Mouse (Mus musculus) fibroblast of lung, adult 2 months (primary cell): ENCODE results near the gene Wdr34.

Source experiments
- DNase-seq: peaks from one replicate; pipeline ENCODE4 v3.0.0-alpha.2; 2011; ENCODE audit warnings: low read depth

Wdr34 gene

GRCm38 (mm10) chr2:30048699-30049388, at the start of gene Wdr34:
Gene Wdr34, minus strand, starts transcription at chr2:30048881.
- peak; percentile 79 for DNase-seq

DNA sequence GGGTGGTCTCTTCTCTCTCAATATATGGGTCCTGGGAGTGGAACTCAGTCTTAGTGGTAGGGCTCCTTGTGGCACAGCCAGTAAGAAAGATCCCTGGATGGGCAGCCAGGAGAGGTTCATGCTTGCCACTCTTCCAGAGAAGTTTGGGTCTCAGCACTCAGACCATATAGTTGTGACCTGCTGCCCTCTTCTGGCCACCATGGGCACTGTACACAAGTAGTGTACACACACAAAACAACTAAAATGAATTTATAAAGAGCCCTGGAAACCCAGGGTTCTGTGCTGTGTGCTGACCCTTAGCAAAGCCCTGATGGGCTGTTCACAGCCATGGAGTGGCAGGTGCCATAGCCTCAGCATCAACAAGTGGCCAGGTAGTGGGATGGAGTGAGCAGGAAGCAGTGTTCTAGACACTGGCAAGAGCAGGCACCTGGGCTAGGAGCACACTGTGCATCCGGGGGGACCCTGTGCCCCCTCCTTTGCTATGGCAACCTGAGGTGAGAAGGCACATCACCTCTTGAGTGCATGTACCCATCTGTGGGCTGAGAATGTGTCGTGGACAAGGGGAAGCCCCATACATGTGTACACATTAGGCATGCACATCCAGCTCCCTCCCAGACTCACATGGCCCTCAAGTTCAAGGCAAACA, 47.3 kb upstream of the Wdr34 start:
- no peak for DNase-seq

DNA sequence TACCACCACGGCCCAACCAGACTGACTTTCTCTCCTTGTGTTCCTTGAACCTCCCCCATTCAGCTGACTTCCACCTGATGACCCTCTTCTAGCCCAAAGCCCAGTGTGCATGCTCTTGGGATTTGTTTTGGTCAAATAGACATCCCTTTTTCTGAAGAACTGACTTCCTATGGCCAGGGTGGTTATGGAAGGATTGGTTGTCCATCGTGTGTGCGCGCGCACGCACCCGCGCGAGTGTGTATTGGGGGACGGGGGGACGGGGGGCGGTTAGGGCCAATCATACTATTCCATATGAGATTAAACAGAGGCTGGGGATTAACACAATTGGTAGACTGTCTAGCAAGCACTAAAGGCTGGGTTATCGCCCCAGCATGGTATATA, 45.5 kb upstream of the Wdr34 start:
- DNase-seq: no peak

DNA sequence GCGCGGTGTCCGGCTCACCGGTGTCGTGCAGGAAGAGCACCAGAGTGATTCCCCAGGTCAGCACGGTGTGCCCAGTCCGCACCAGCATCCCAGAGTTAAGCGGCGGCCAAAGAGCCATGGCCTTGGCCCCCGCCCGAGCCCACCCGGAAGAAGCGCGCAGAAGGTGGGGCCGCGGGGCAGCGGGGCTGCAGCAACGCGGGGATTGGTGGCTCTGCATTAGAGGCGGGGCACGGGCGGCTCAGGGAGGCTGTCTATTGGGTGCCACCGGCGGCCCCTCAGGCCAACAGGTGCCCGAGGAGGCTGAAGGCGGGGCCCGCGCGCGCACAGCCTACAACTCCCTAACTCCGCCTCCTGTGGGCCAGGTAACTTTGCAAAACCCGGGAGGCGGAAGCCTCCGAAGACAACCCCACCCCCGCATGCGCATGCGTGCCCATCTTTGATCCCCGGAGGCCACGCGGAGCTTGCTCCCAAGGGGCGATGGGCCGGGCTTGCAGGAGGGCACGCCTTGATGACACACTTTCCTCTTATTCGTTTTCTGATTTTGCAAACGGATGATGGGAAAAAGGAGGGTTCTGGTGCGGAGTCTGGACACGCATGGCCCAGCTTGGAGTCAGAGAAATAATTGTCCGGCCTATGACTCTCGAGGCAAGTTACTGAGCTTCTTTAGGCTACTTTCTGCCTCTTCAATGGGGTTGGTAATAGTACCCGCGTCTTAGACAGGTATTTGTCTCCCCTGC, 45.0 kb upstream of the Wdr34 start, which contains the start of gene Zdhhc12:
TSS of gene Zdhhc12 (minus strand) at position 178 of the 737 bp plus-strand sequence.
- DNase-seq: peak; percentile 87

- no peak for DNase-seq
These were observed 43.7 kb upstream of the Wdr34 start for GRCm38 (mm10) chr2:30092280-30092918.

DNA sequence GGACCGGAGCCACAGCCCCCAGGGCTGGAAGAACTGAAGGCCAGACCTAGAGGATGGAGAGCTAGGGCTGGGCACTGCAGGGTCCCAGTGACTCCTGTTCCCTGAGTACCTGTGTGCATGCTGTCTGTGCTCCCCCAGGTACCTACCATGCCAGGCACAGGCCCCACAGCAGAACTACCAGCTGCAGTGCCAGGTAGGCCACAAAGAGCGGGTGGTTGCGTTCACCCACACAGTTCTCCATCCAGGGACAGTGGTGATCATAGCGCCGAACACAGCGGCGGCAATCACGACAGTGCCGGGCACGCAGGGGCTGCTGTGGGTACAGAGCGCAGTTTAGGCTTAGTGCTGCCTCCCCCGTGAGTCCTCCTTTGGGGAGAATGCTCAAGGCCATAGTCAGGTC, 42.8 kb upstream of the Wdr34 start:
- DNase-seq: no peak

DNA sequence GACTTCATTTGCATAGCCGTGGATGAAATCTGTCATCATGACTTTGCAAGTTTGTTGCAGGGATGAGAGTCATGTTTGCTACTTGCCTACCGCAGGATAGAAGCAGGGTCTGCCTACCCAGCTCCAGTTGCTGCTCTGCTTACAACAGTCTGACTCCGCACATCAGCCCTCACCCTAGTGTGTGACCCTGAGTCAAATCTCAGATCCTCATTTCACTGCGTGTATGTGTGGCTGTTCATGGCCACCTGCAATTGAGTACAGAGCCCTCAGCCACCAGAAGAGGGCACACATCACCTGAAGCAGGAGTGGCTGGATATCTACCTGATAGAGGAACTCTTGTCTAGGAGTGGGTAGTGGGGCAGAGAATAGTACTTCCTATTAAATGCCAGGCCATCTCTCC, 38.6 kb upstream of the Wdr34 start:
- no peak for DNase-seq

GRCm38 (mm10) chr2:30084632-30085031, 36.0 kb upstream of the Wdr34 start:
- DNase-seq: no peak

DNA sequence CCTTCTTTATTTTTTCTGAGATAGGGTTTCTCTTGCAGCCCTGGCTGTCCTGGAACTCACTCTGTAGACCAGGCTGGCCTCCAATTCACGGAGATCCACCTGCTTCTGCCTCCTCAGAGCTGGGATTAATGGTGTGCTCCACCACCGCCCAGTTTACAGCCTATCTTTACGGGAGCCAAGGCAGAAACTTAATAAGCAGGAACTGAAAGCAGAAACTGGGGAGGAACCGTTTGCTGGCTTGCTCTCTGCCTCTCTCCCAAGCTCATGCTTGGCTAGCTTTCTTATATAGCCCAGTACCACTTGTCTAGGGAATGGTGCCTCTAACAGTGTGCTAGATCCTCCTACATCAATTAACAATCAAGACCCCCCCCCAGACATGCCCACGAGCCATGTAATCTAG, 35.4 kb upstream of the Wdr34 start:
- DNase-seq: no peak

DNA sequence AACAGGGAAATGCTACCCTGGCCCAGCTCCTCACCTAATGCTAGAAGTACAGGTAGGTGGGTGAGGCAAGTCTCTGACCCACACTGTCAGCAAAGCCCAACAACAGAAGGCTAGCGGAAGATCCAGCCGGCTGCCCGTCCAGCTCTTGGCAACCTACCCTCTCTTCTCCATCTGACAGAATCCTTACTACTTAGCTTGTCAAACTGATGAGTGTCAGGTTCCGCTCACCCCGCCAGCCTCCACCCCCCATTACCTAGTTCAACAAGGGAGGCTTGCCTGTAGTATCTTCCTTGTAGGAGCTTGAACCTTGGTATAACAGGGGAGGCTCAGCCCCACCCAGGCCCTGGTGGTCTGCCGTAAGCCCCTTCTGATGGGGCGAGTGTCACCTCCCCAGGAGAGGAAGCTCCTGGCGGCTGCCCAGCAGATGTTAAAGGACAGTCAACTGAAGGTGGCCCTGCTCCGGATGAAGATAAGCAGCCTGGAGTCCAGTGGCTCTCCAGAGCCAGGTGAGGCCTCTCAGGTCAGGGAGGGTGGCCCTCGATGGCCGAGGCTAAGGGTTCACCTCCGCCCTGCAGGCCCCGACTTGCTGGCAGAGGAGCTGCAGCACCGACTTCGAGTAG, 31.6 kb upstream of the Wdr34 start:
- no peak for DNase-seq

- no peak for DNase-seq
These were observed 30.1 kb upstream of the Wdr34 start for GRCm38 (mm10) chr2:30078760-30079159.

GRCm38 (mm10) chr2:30078349-30078712, 29.6 kb upstream of the Wdr34 start:
- DNase-seq: no peak

DNA sequence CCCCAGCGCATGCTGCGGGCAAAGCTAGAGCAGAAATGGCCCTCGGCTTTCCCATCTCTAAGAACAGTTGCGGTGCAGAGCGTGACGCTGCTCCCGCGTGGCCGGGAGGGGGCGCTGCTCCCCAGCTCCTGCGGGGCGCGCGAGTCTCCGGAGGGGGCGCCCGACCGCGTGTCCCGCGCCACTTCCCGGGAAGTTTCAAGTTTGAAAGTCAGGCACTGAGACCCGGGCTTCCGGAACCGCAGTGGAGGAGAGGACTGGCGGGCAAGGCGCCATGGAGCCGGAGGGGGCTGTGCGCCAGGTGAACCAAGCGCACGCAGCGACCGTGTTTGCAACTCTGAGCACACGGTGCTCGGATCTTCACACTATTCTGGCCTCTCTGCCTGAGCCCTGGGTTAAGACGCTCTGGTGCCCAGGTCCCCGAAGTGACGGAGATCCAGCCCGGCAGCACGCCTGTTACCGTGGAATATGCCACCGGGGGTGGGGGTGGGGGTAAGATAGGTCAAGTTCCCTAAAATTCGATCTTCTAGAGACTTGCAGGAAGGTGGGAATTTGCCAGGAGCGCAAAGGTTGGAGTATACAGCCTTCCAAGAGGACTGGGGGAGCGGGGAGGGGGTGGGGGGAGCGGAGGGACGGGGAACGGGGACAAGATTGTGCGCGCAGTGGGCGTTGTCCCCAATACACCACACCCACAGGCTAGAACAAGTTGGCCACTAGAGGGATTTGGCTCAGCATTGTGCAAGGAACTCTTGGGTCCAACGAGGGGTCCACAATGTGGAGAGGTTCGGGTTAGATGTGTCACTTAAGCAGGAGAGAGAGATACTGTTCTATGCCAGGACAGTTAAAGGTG, 29.0 kb upstream of the Wdr34 start, which contains the start of gene Pkn3:
TSS of gene Pkn3 (plus strand) at position 183 of the 847 bp plus-strand sequence.
- no peak for DNase-seq

- no peak for DNase-seq
These were observed 28.3 kb upstream of the Wdr34 start for GRCm38 (mm10) chr2:30076959-30077358.

DNA sequence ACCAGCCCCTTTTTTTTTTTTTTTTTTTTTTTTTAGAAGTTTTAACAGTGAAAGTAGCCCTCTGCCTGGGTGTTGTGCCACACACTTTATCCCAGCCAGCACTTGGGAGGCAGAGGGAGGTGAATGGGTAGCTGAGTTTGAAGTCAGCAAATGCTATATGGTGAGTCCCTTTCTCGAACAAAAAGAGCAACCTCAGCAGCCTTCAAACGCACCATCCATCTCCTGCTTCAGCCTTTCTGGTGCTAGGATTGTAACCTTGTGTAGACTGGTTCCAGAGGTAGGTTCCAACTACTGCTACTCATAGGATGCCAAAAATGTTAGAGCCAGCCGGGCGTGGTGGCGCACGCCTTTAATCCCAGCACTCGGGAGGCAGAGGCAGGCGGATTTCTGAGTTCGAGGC, 27.8 kb upstream of the Wdr34 start:
- DNase-seq: no peak

DNA sequence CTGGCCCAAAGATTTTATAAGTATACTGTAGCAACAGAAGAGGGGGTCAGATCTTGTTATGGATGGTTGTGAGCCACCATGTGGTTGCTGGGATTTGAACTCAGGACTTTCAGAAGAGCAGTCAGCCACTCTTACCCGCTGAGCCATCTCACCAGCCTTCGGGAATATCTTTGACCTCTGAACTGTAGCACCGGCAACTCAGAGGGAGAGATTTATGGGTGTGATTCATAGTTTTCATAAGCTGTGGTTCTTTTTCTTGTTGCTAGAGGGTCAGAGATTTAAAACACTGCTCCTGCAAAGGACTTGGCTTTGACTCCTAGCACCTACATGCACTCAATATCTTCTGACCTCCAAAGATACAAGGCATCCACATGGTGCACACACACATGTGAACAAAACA, 26.9 kb upstream of the Wdr34 start:
- no peak for DNase-seq

DNA sequence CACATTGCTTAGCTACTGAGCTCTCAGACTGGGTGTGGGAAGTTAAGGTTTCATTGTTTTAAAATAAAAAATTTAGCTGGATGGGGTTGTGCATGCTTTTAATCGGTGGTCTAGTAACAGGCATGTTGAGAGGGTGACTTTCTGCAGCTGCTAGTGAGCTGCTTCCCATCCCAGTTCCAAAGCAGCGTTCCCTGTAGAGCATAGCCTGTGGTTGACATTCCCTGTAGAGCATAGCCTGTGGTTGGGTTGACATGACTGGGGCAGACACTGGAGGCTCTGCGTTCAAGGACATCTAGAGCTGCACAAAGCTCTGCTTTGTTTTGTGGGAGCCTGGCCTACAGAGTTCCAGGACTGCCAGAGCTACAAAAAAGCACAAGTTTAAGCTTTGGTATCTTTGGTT, 24.6 kb upstream of the Wdr34 start:
- no peak for DNase-seq

GRCm38 (mm10) chr2:30072875-30073274, 24.2 kb upstream of the Wdr34 start:
- no peak for DNase-seq

GRCm38 (mm10) chr2:30067962-30068361, 19.3 kb upstream of the Wdr34 start:
- no peak for DNase-seq

- no peak for DNase-seq
These were observed 18.6 kb upstream of the Wdr34 start for GRCm38 (mm10) chr2:30067031-30067888.
